Mouse (Mus musculus) neural tube, embryonic 13.5 days (tissue): ENCODE measurements around the gene Rnase12. TPM values are rescaled to one million over a fixed set of nuclear protein-coding genes. Genes with fewer than 3 reads are reported as not detected.
"Not testable (repeated sequence)": the region's sequence is repeated elsewhere in the genome, so short reads cannot be mapped to it uniquely, and the experiment has no call there.

Experiments
- ATAC-seq: fragments of 200-750 bp; cut with Nextera tagmentation; 2 replicates; pipeline ENCODE4 v1.8.0; 2017; ENCODE audit warnings: low read depth, mild to moderate bottlenecking, moderate TSS enrichment, moderate library complexity
- H3K27ac ChIP-seq: fragments of 300-500 bp; sonication (generic); replicated peaks from 2 replicates; pipeline ENCODE4 v1.5.1; 2015; ENCODE audit warnings: moderate library complexity, mild to moderate bottlenecking, inconsistent platforms
- H3K27me3 ChIP-seq: fragments of 300-500 bp; sonication (generic); 2 replicates; pipeline ENCODE4 v1.6.1; 2015; ENCODE audit warnings: mild to moderate bottlenecking, inconsistent platforms
- H3K36me3 ChIP-seq: fragments of 300-500 bp; sonication (generic); 2 replicates; pipeline ENCODE4 v1.6.1; 2015; ENCODE audit warnings: mild to moderate bottlenecking, inconsistent platforms
- H3K4me1 ChIP-seq: fragments of 300-500 bp; sonication (generic); replicated peaks from 2 replicates; pipeline ENCODE4 v1.6.1; 2015; ENCODE audit warnings: inconsistent platforms
- H3K4me2 ChIP-seq: fragments of 300-500 bp; sonication (generic); 2 replicates; pipeline ENCODE4 v1.6.1; 2015; ENCODE audit warnings: inconsistent platforms, mild to moderate bottlenecking, moderate library complexity
- H3K4me3 ChIP-seq: fragments of 300-500 bp; sonication (generic); 2 replicates; pipeline ENCODE4 v1.5.1; 2015; ENCODE audit warnings: mild to moderate bottlenecking, inconsistent platforms
- H3K9ac ChIP-seq: fragments of 300-500 bp; sonication (generic); 2 replicates; pipeline ENCODE4 v1.6.1; 2015; ENCODE audit warnings: moderate library complexity, mild to moderate bottlenecking, inconsistent platforms
- H3K9me3 ChIP-seq: fragments of 300-500 bp; sonication (generic); 2 replicates; pipeline ENCODE4 v1.6.1; 2016; ENCODE audit warnings: inconsistent platforms
- WGBS: fragments of 180-500 bp; shearing (Covaris S2); methylation state at CpG from one replicate; pipeline ENCODE4 v1.1.7; 2015; 5-methylcytosine and 5-hydroxymethylcytosine counted together
- polyA plus RNA-seq: library from polyadenylated mRNA; unstranded; fragments of >200 nt; fragmentation: Nextera tagmentation; extraction: Ambion mirVana; gene quantifications from 2 replicates; pipeline ENCODE4 v1.2.1, GENCODE M21; 2015

The Rnase12 gene
- polyA plus RNA-seq, 1 experiment from 2014 or later: not detected

GRCm38 (mm10) chr14:51036214-51036613 is 21.2 kb downstream of the Rnase12 start:
- WGBS: 84% methylated on average over 4 of the region's 4 CpGs
- Histone ChIP-seq H3K27me3 (no peaks in the 10 kb centered on the region), H3K4me2 (no peak overlapping the region), H3K36me3 (no peaks in the 10 kb centered on the region), H3K27ac (no peak overlapping the region), H3K9me3 (no peaks in the 10 kb centered on the region), H3K4me3 (no peak overlapping the region), H3K9ac (no peak overlapping the region), H3K4me1 (no peaks in the 10 kb centered on the region)
- ATAC-seq: no peak

DNA sequence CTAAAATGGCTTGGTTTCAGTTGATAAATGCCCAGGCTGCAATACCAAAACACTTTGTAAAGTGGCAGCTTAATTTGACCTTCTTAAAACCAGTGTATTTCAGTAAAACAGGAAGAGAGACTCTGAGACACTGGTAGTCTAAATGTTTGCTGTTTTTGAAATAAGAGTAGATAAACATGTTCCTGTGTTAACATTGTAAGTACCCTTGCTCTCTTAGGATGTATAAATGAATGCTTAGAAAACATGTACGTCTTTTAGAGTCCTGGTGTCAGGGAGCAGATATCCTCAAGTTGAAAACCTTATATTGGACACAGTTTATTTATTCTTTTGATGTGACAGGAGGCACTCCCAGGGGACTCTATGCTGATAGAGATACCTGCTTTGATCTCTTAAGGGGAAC is 22.3 kb downstream of the Rnase12 start:
- H3K36me3 ChIP-seq: no peaks in the 10 kb centered on the region
- H3K9ac ChIP-seq: no peak overlapping the region
- no peaks in the 10 kb centered on the region for H3K4me1 ChIP-seq
- ATAC-seq: no peak
- H3K27ac ChIP-seq: no peak overlapping the region
- H3K9me3 ChIP-seq: no peaks in the 10 kb centered on the region
- 40% methylated on average over 1 of the region's 1 CpGs for WGBS
- H3K27me3 ChIP-seq: no peaks in the 10 kb centered on the region
- no peak overlapping the region for H3K4me3 ChIP-seq
- H3K4me2 ChIP-seq: no peak overlapping the region

GRCm38 (mm10) chr14:51027387-51028155 is 29.9 kb downstream of the Rnase12 start:
- Histone ChIP-seq H3K36me3 (no peaks in the 10 kb centered on the region), H3K4me2 (no peak overlapping the region), H3K4me1 (no peaks in the 10 kb centered on the region), H3K27ac (no peak overlapping the region), H3K4me3 (no peak overlapping the region), H3K9ac (no peak overlapping the region), H3K9me3 (no peaks in the 10 kb centered on the region), H3K27me3 (no peaks in the 10 kb centered on the region)
- 65% methylated on average over 3 of the region's 3 CpGs for WGBS
- ATAC-seq: no peak

GRCm38 (mm10) chr14:51026391-51027133 is 30.9 kb downstream of the Rnase12 start:
- Histone ChIP-seq H3K36me3 (no peaks in the 10 kb centered on the region), H3K27me3 (no peaks in the 10 kb centered on the region), H3K27ac (no peak overlapping the region), H3K4me2 (no peak overlapping the region), H3K4me3 (no peak overlapping the region), H3K4me1 (no peaks in the 10 kb centered on the region), H3K9ac (no peak overlapping the region), H3K9me3 (no peaks in the 10 kb centered on the region)
- 42% methylated on average over 5 of the region's 5 CpGs for WGBS
- ATAC-seq: peak; percentile 40

- no peaks in the 10 kb centered on the region for H3K4me1 ChIP-seq
- H3K36me3 ChIP-seq: no peaks in the 10 kb centered on the region
- H3K4me3 ChIP-seq: no peak overlapping the region
- H3K27ac ChIP-seq: no peak overlapping the region
- ATAC-seq: no peak
- H3K9me3 ChIP-seq: no peaks in the 10 kb centered on the region
- whole genome bisulfite sequencing: 82% methylated on average over 1 of the region's 1 CpGs
- H3K27me3 ChIP-seq: no peaks in the 10 kb centered on the region
- no peak overlapping the region for H3K9ac ChIP-seq
- H3K4me2 ChIP-seq: no peak overlapping the region
Observed at GRCm38 (mm10) chr14:51024820-51025219, 32.6 kb downstream of the Rnase12 start.

DNA sequence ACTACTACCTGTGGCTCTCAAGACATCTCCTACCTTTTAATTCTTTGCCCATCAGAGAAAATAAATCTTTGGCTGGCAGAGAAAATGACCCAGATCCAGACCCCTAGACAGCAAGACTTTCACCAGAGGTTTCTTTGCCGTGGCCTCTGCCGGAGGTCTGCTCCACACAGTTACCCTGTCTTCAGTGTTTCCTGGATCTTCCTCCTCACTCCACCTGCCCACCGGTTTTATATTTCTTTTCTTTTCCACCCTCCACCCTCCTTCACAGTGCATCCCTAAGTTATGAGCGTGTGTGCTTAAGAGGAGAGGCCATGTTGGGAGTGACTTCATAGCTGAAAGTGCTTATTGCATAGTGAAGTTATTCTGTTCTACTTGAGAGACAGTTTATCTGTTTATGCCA is 34.0 kb downstream of the Rnase12 start:
- Histone ChIP-seq H3K36me3 (no peaks in the 10 kb centered on the region), H3K4me2 (no peak overlapping the region), H3K4me1 (no peaks in the 10 kb centered on the region), H3K9ac (no peak overlapping the region), H3K27me3 (no peaks in the 10 kb centered on the region), H3K4me3 (no peak overlapping the region), H3K9me3 (no peaks in the 10 kb centered on the region), H3K27ac (no peak overlapping the region)
- WGBS: 85% methylated on average over 4 of the region's 4 CpGs
- ATAC-seq: no peak

DNA sequence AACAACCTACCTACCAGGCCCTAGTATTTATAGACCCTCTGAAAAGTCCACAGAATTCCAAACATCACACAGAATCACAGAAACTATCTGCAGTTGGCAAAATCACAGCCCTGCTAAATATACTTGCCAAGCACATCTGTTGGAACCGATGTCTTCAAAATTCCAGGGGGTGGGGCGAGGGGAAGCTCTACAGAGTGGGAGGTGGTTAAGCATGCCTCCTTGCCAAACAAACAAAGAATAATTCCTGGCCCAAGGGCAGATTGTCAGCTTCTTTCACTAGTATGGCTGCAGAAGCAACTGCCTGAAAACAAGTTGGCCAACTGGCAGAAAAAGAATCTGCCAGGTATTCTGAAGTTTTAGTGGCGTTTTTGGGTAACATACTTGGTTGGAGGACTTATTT is 40.2 kb downstream of the Rnase12 start:
- H3K9me3 ChIP-seq: no peaks in the 10 kb centered on the region
- H3K27ac ChIP-seq: no peak overlapping the region
- H3K4me1 ChIP-seq: no peaks in the 10 kb centered on the region
- no peak for ATAC-seq
- H3K9ac ChIP-seq: no peak overlapping the region
- no peaks in the 10 kb centered on the region for H3K27me3 ChIP-seq
- no peaks in the 10 kb centered on the region for H3K36me3 ChIP-seq
- H3K4me2 ChIP-seq: no peak overlapping the region
- 83% methylated on average over 3 of the region's 3 CpGs for WGBS
- H3K4me3 ChIP-seq: no peak overlapping the region

- H3K4me3 ChIP-seq: no peak overlapping the region
- H3K27me3 ChIP-seq: no peaks in the 10 kb centered on the region
- no peaks in the 10 kb centered on the region for H3K36me3 ChIP-seq
- no peaks in the 10 kb centered on the region for H3K4me1 ChIP-seq
- no peak overlapping the region for H3K4me2 ChIP-seq
- H3K9me3 ChIP-seq: no peaks in the 10 kb centered on the region
- no peak overlapping the region for H3K27ac ChIP-seq
- H3K9ac ChIP-seq: no peak overlapping the region
- no peak for ATAC-seq
Observed at GRCm38 (mm10) chr14:51015780-51016179, 41.7 kb downstream of the Rnase12 start.

DNA sequence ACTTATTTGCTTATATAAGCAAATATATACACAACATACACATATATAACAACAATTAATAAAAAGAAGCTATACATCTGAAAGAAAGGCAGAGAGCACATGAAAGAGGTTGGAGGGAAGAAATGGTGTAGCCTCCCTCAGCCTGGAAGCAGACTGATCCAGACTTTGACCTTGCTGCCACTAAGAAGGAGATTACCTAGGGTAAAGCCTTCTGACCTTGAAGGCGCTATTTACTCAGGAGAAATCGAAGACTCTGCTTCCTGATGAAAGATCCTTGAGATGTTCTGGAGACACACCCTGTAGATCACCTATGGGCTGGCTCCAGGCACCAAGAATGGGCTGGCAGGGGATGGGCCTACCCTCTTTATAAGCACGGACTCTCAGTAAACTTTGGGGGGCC is 42.7 kb downstream of the Rnase12 start:
- H3K27me3 ChIP-seq, H3K4me3 ChIP-seq, H3K9ac ChIP-seq, H3K4me2 ChIP-seq, H3K9me3 ChIP-seq, H3K27ac ChIP-seq, H3K36me3 ChIP-seq, ATAC-seq, H3K4me1 ChIP-seq: not testable (repeated sequence)
- 95% methylated on average over 3 of the region's 3 CpGs for WGBS

DNA sequence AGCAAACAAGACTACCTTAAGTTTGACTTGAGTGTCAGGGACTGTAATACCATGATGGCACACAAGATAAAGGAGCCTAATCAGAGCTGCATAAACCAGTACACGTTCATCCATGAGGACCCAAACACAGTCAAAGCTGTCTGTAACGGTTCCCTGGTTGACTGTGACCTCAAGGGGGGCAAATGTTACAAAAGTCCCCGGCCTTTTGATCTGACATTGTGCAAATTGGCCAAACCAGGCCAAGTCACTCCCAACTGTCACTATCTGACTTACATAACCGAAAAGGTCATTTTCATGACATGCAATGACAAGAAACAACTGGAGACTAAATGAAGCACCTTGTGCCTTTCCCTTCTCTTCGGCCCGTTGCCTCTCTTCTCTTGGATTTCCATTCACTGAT is 47.9 kb downstream of the Rnase12 start:
- Histone ChIP-seq H3K4me3 (no peak overlapping the region), H3K27ac (no peak overlapping the region), H3K9ac (no peak overlapping the region), H3K36me3 (no peaks in the 10 kb centered on the region), H3K4me2 (no peak overlapping the region), H3K27me3 (no peaks in the 10 kb centered on the region), H3K9me3 (no peaks in the 10 kb centered on the region), H3K4me1 (no peaks in the 10 kb centered on the region)
- WGBS: 85% methylated on average over 6 of the region's 6 CpGs
- no peak for ATAC-seq

GRCm38 (mm10) chr14:51008781-51009180 is 48.7 kb downstream of the Rnase12 start:
- ATAC-seq: no peak
- WGBS: 91% methylated on average over 4 of the region's 4 CpGs
- Histone ChIP-seq H3K4me2 (no peak overlapping the region), H3K9me3 (no peaks in the 10 kb centered on the region), H3K36me3 (no peaks in the 10 kb centered on the region), H3K4me1 (no peaks in the 10 kb centered on the region), H3K27ac (no peak overlapping the region), H3K4me3 (no peak overlapping the region), H3K9ac (no peak overlapping the region), H3K27me3 (no peaks in the 10 kb centered on the region)

- Histone ChIP-seq H3K4me2 (no peak overlapping the region), H3K36me3 (no peaks in the 10 kb centered on the region), H3K9me3 (no peaks in the 10 kb centered on the region), H3K27ac (no peak overlapping the region), H3K4me1 (no peaks in the 10 kb centered on the region), H3K4me3 (no peak overlapping the region), H3K9ac (no peak overlapping the region), H3K27me3 (no peaks in the 10 kb centered on the region)
- ATAC-seq: no peak
- WGBS: 83% methylated on average over 13 of the region's 13 CpGs
Observed at GRCm38 (mm10) chr14:51007914-51008713, 49.3 kb downstream of the Rnase12 start.
